Mouse (Mus musculus) thymus, postnatal 10 days (tissue): ENCODE measurements around the gene Tbc1d14.

Experiments
- DNase-seq, 2 experiments: peaks; one replicate each; pipeline ENCODE4 v3.0.0; 2021; ENCODE audit warnings: low spot score in 2 of 2

Gene Tbc1d14

GRCm38 (mm10) chr5:36593176-36593575 lies at the start of gene Tbc1d14:
Tbc1d14 (minus strand) TSS chr5:36593276.
- no peak for DNase-seq

- DNase-seq, result no peak
Measured at GRCm38 (mm10) chr5:36625612-36626011, 32.5 kb upstream of the Tbc1d14 start.

- no peak for DNase-seq
Measured at GRCm38 (mm10) chr5:36623670-36624069, 30.6 kb upstream of the Tbc1d14 start.

GRCm38 (mm10) chr5:36621058-36621449 lies 28.0 kb upstream of the Tbc1d14 start:
- DNase-seq, result no peak

- no peak for DNase-seq
Measured at GRCm38 (mm10) chr5:36620409-36621057, 27.5 kb upstream of the Tbc1d14 start.

- DNase-seq, result no peak
Measured at GRCm38 (mm10) chr5:36618890-36619289, 25.8 kb upstream of the Tbc1d14 start.

- DNase-seq, result no peak
Measured at GRCm38 (mm10) chr5:36618356-36618755, 25.3 kb upstream of the Tbc1d14 start.

GRCm38 (mm10) chr5:36614124-36614523 lies 21.0 kb upstream of the Tbc1d14 start:
- no peak for DNase-seq

- no peak for DNase-seq
Measured at GRCm38 (mm10) chr5:36608939-36609499, 15.9 kb upstream of the Tbc1d14 start.

GRCm38 (mm10) chr5:36603031-36603430 lies 10.0 kb upstream of the Tbc1d14 start:
- peak; percentile 18 to 68 for DNase-seq

- DNase-seq, result no peak
Measured at GRCm38 (mm10) chr5:36602028-36602427, 9.0 kb upstream of the Tbc1d14 start.

GRCm38 (mm10) chr5:36601492-36601891 lies 8.4 kb upstream of the Tbc1d14 start:
- no peak for DNase-seq

GRCm38 (mm10) chr5:36598883-36599282 lies 5.8 kb upstream of the Tbc1d14 start:
- no peak for DNase-seq

- DNase-seq, result no peak
Measured at GRCm38 (mm10) chr5:36597653-36598052, 4.6 kb upstream of the Tbc1d14 start.

GRCm38 (mm10) chr5:36596225-36596624 lies 3.1 kb upstream of the Tbc1d14 start:
- no peak for DNase-seq

GRCm38 (mm10) chr5:36595115-36595514 lies 2.0 kb upstream of the Tbc1d14 start:
- no peak for DNase-seq

- DNase-seq, result no peak
Measured at GRCm38 (mm10) chr5:36594344-36594743, 1.3 kb upstream of the Tbc1d14 start.

GRCm38 (mm10) chr5:36590499-36590920 lies 2.6 kb downstream of the Tbc1d14 start:
- DNase-seq, result no peak

- no peak for DNase-seq
Measured at GRCm38 (mm10) chr5:36584299-36584698, 8.8 kb downstream of the Tbc1d14 start.

GRCm38 (mm10) chr5:36581924-36582642 lies 11.0 kb downstream of the Tbc1d14 start:
- DNase-seq, result peak; percentile 100

- DNase-seq, result no peak
Measured at GRCm38 (mm10) chr5:36581259-36581923, 11.7 kb downstream of the Tbc1d14 start.

GRCm38 (mm10) chr5:36579967-36580366 lies 13.1 kb downstream of the Tbc1d14 start:
- DNase-seq, result no peak
